Mouse (Mus musculus) thymus, adult 2 months (tissue): ENCODE measurements at regions not wholly inside any gene's neighbourhood (a gene's known extent, or its start where the extent isn't known, plus 50 kb on each side); places are given as distances from the start of the nearest gene placed in this dataset.

Experiments used
- DNase-seq: peaks from one replicate; pipeline ENCODE4 v3.0.0; 2021
- H3K27ac ChIP-seq: fragments of 200-500 bp; 2 replicates; pipeline ENCODE4 v1.5.1; 2012; ENCODE audit warnings: low read length, control low read depth; ENCODE audit not compliant: control insufficient read depth, insufficient read depth
- H3K27me3 ChIP-seq: fragments of 200-500 bp; 2 replicates; pipeline ENCODE4 v1.6.1; 2012; ENCODE audit warnings: mild to moderate bottlenecking, low read length, moderate library complexity, mixed read lengths; ENCODE audit not compliant: control insufficient read depth, insufficient read depth
- H3K36me3 ChIP-seq: fragments of 200-500 bp; 2 replicates; pipeline ENCODE4 v1.6.1; 2012; ENCODE audit warnings: mild to moderate bottlenecking, low read length, moderate library complexity; ENCODE audit not compliant: control insufficient read depth, insufficient read depth
- H3K4me1 ChIP-seq: fragments of 200-500 bp; replicated peaks from 2 replicates; pipeline ENCODE4 v1.6.1; 2012; ENCODE audit warnings: low read length; ENCODE audit not compliant: control insufficient read depth, insufficient read depth
- H3K4me3 ChIP-seq: fragments of 200-500 bp; 2 replicates; pipeline ENCODE4 v1.5.1; 2012; ENCODE audit warnings: mild to moderate bottlenecking, low read length, control low read depth, moderate library complexity; ENCODE audit not compliant: control insufficient read depth, insufficient read depth
- CTCF ChIP-seq: fragments of 200-500 bp; IDR thresholded peaks from 2 replicates; pipeline ENCODE4 v1.5.1; 2012; ENCODE audit warnings: mild to moderate bottlenecking, control low read depth, low read length, moderate library complexity, borderline replicate concordance; ENCODE audit not compliant: control insufficient read depth, poor library complexity, insufficient read depth; ENCODE audit errors: extremely low read depth
- POLR2A ChIP-seq: fragments of 200-500 bp; IDR thresholded peaks from 2 replicates; pipeline ENCODE4 v1.6.1; 2012; ENCODE audit warnings: mild to moderate bottlenecking, low read length, control low read depth, moderate library complexity; ENCODE audit not compliant: control insufficient read depth, poor library complexity, insufficient read depth; ENCODE audit errors: extremely low read depth
- WGBS: fragments of 180-500 bp; shearing (Covaris S2); methylation state at CpG from one replicate; pipeline ENCODE4 v1.1.7; 2018; 5-methylcytosine and 5-hydroxymethylcytosine counted together

GRCm38 (mm10) chr6:67178101-67178500, 59.9 kb upstream of the Serbp1 start:
- WGBS: 15% methylated on average over 1 of the region's 1 CpGs
- Histone ChIP-seq H3K27me3 (no peaks in the 10 kb centered on the region), H3K27ac (no peak overlapping the region), H3K4me1 (peaks cover 14% of the 10 kb centered on the region), H3K4me3 (no peak overlapping the region), H3K36me3 (no peaks in the 10 kb centered on the region)
- TF ChIP-seq CTCF: no peak
- no peak for TF ChIP-seq POLR2A
- DNase-seq: no peak

GRCm38 (mm10) chr6:67170674-67170946, 67.4 kb upstream of the Serbp1 start:
- no peak overlapping the region for H3K27ac ChIP-seq
- TF ChIP-seq POLR2A (no peak), CTCF (no peak)
- H3K27me3 ChIP-seq: no peaks in the 10 kb centered on the region
- WGBS: 83% methylated on average over 5 of the region's 5 CpGs
- no peak for DNase-seq
- H3K36me3 ChIP-seq: no peaks in the 10 kb centered on the region
- H3K4me1 ChIP-seq: no peaks in the 10 kb centered on the region
- no peak overlapping the region for H3K4me3 ChIP-seq

GRCm38 (mm10) chr6:67169873-67170673, 67.9 kb upstream of the Serbp1 start:
- Histone ChIP-seq H3K27ac (no peak overlapping the region), H3K4me3 (no peak overlapping the region), H3K36me3 (no peaks in the 10 kb centered on the region), H3K4me1 (no peaks in the 10 kb centered on the region), H3K27me3 (no peaks in the 10 kb centered on the region)
- WGBS: 45% methylated on average over 13 of the region's 13 CpGs
- peak; percentile 45 for DNase-seq
- TF ChIP-seq POLR2A: no peak
- no peak for TF ChIP-seq CTCF

- H3K36me3 ChIP-seq: no peaks in the 10 kb centered on the region
- TF ChIP-seq CTCF (no peak), POLR2A (no peak)
- no peaks in the 10 kb centered on the region for H3K27me3 ChIP-seq
- no peak overlapping the region for H3K27ac ChIP-seq
- 45% methylated on average over 2 of the region's 2 CpGs for WGBS
- DNase-seq: no peak
- H3K4me3 ChIP-seq: no peak overlapping the region
- H3K4me1 ChIP-seq: no peaks in the 10 kb centered on the region
Measured at GRCm38 (mm10) chr6:67168803-67169202, 69.2 kb upstream of the Serbp1 start.

DNA sequence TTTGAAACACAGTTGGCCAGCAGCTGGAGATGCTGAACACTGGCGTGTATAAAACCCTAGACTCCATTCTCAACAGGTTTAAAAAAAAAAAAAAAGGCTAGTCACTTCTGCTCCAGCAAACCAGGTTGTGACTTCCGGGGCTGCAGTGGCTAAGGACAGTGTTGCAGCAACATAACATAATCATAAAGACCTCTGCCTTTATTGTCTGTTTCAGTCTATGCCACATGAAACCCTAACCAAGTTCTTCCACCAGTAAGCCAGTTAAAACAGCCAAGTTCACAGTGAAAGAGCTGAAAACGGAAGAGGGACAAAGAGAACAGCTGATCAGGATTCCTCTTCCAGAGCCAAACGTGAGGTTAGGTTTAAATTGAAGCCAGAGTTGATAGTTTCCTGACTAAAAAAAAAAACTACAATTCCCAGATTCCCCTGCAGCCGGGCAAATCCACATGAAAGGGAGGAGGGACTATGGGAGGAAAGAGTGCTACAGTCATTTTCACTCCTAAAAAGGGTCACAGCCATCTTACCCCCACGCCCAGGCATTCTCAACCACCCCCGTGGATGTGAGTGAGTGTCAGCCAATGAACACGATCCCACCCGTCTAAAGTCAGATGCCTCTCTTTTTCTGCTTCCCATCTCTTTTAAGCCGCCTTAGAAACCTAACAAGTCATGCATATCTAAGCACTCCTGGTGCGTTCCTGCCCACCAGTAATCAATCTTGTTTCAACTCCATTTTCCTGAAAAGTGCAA, 69.8 kb upstream of the Serbp1 start:
- Histone ChIP-seq H3K4me1 (no peaks in the 10 kb centered on the region), H3K27ac (no peak overlapping the region), H3K36me3 (no peaks in the 10 kb centered on the region), H3K27me3 (no peaks in the 10 kb centered on the region), H3K4me3 (no peak overlapping the region)
- WGBS: 48% methylated on average over 11 of the region's 11 CpGs
- no peak for DNase-seq
- no peak for TF ChIP-seq CTCF
- no peak for TF ChIP-seq POLR2A

DNA sequence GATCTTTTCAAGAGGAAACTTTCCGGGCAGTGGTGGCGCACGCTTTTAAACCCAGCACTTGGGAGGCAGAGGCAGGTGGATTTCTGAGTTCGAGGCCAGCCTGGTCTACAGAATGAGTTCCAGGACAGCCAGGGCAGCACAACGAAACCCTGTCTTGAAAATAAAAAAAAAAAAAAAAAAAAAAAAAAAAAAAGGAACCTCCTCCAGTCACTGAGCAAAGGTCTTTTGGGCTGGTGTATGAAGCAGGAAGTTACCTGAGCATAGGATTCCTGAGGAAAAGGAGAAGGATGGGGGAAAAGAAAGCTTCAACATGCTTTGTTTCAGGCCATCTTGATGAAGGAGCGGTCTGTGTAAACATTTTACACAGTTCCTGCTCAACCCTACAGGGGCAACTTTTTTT, 72.9 kb upstream of the Serbp1 start:
- Histone ChIP-seq H3K27ac (no peak overlapping the region), H3K27me3 (no peaks in the 10 kb centered on the region), H3K4me1 (no peaks in the 10 kb centered on the region), H3K4me3 (no peak overlapping the region), H3K36me3 (no peaks in the 10 kb centered on the region)
- WGBS: 86% methylated on average over 6 of the region's 6 CpGs
- DNase-seq: no peak
- TF ChIP-seq POLR2A (no peak), CTCF (no peak)
